Mouse (Mus musculus) midbrain, embryonic 16.5 days (tissue): ENCODE measurements around the gene Lmtk2. TPM values are rescaled to one million over a fixed set of nuclear protein-coding genes. Genes with fewer than 3 reads are reported as not detected.

Source experiments
- ATAC-seq: fragments of 200-750 bp; cut with Nextera tagmentation; 2 replicates; pipeline ENCODE4 v1.8.0; 2017; ENCODE audit warnings: moderate TSS enrichment
- H3K27ac ChIP-seq: fragments of 300-500 bp; sonication (generic); 2 replicates; pipeline ENCODE4 v1.5.1; 2014; ENCODE audit warnings: mild to moderate bottlenecking, low read length, mixed read lengths
- H3K27me3 ChIP-seq: fragments of 300-500 bp; sonication (generic); 2 replicates; pipeline ENCODE4 v1.6.1; 2014; ENCODE audit warnings: low read depth, low read length, mixed read lengths; ENCODE audit not compliant: control insufficient read depth, insufficient read depth
- H3K36me3 ChIP-seq: fragments of 300-500 bp; sonication (generic); 2 replicates; pipeline ENCODE4 v1.6.1; 2014; ENCODE audit warnings: mild to moderate bottlenecking, low read length, moderate library complexity, mixed read lengths; ENCODE audit not compliant: control insufficient read depth, insufficient read depth
- H3K4me1 ChIP-seq: fragments of 300-500 bp; sonication (generic); 2 replicates; pipeline ENCODE4 v1.6.1; 2014; ENCODE audit warnings: mild to moderate bottlenecking, low read length, mixed read lengths; ENCODE audit not compliant: control insufficient read depth, insufficient read depth
- H3K4me2 ChIP-seq: fragments of 300-500 bp; sonication (generic); 2 replicates; pipeline ENCODE4 v1.6.1; 2014; ENCODE audit warnings: mild to moderate bottlenecking, low read length, mixed read lengths
- H3K4me3 ChIP-seq: fragments of 300-500 bp; sonication (generic); 2 replicates; pipeline ENCODE4 v1.5.1; 2014; ENCODE audit warnings: low read depth, mild to moderate bottlenecking, low read length, moderate library complexity, mixed read lengths
- H3K9ac ChIP-seq: fragments of 300-500 bp; sonication (generic); 2 replicates; pipeline ENCODE4 v1.6.1; 2014; ENCODE audit warnings: low read depth, low read length, mixed read lengths
- H3K9me3 ChIP-seq: fragments of 300-500 bp; sonication (generic); replicated peaks from 2 replicates; pipeline ENCODE4 v1.6.1; 2014; ENCODE audit warnings: mild to moderate bottlenecking, low read length, mixed read lengths; ENCODE audit not compliant: control insufficient read depth, poor library complexity, severe bottlenecking
- WGBS: fragments of 180-500 bp; shearing (Covaris S2); extraction: QIAGEN DNeasy Blood & Tissue Kit; methylation state at CpG from one replicate; pipeline ENCODE4 v1.1.7; 2014; 5-methylcytosine and 5-hydroxymethylcytosine counted together
- polyA plus RNA-seq: library from polyadenylated mRNA; unstranded; fragments of >200 nt; fragmentation: Nextera tagmentation; extraction: Ambion mirVana; gene quantifications from 2 replicates; pipeline ENCODE4 v1.2.1, GENCODE M21; 2015

The Lmtk2 gene
- polyA plus RNA-seq, 1 experiment from 2014 or later = 9.0 TPM

DNA sequence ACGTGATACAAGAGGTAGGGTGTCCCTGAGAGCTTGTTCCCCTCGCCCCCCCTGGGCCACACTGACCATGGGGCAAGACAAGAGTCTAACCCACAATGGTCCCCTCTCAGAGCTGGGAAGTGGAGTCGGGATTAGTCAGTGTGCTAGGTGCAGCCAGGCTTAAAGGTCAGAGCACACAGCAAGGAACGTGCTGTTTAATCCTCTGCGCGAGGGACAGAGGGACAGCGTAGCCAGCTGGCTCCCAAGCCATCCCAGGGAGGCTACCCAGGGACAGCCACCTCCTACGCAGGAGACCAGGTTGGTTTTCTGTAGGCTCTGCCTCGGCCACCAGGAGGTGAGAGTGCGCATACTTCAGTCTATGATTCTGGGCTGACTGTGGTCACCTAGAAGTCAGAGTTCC, 104.7 kb downstream of the Lmtk2 start:
- peaks cover 4% of the 10 kb centered on the region; the same call in 1 of the 2 replicates for H3K9me3 ChIP-seq
- H3K9ac ChIP-seq = no peak overlapping the region
- no peaks in the 10 kb centered on the region for H3K4me1 ChIP-seq
- H3K36me3 ChIP-seq = peaks cover 38% of the 10 kb centered on the region
- no peak overlapping the region for H3K4me2 ChIP-seq
- H3K4me3 ChIP-seq = no peak overlapping the region
- no peaks in the 10 kb centered on the region for H3K27me3 ChIP-seq
- H3K27ac ChIP-seq = no peak overlapping the region
- no peak for ATAC-seq
- 41% methylated on average over 10 of the region's 10 CpGs for WGBS

DNA sequence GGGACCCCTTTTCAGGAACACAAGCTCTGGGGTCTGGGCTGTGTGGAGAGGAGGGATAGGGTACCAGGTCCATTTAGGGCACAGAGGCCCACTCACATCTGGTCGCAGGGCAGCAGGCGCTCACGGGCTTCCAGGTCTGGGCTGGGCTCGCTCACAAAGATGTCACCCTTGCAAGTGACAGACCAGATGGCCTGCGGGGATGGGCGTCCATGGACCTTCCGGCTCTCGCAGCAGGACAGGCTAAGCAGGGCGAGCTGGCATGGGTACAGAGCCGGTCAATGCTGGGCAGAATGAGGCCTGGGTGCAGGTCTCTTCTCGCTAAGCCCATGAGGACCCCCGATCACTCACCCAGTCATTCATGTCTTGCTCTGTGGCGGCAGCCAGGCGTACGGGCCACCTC, 105.8 kb downstream of the Lmtk2 start:
- Histone ChIP-seq H3K27ac (no peak overlapping the region), H3K36me3 (peaks cover 49% of the 10 kb centered on the region), H3K4me3 (no peak overlapping the region), H3K4me2 (no peak overlapping the region), H3K4me1 (no peaks in the 10 kb centered on the region), H3K9ac (no peak overlapping the region), H3K27me3 (no peaks in the 10 kb centered on the region), H3K9me3 (peaks cover 4% of the 10 kb centered on the region; the same call in 1 of the 2 replicates)
- ATAC-seq = no peak
- WGBS = 96% methylated on average over 15 of the region's 15 CpGs

DNA sequence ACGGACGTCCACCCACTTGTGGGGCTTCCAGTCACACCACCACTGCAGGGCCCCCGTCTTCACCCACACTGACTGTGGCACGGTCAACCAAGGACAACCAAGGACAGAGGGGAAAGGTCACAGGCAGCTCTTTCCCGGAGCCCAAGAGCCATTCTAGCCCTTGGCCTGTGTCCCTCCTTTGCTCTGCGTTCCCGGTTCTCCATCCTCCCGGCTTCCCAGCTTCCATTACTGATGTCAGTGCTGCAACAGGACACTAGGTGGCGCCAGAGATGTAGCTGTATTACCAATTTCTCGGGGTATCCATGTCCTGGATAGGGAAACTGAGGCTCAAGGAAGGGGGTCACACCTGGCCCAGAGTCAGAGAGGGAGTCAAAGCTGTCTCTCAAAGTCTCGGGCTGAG, 107.2 kb downstream of the Lmtk2 start:
- H3K9me3 ChIP-seq = peaks cover 3% of the 10 kb centered on the region; the same call in 1 of the 2 replicates
- 49% methylated on average over 11 of the region's 11 CpGs for WGBS
- ATAC-seq = no peak

DNA sequence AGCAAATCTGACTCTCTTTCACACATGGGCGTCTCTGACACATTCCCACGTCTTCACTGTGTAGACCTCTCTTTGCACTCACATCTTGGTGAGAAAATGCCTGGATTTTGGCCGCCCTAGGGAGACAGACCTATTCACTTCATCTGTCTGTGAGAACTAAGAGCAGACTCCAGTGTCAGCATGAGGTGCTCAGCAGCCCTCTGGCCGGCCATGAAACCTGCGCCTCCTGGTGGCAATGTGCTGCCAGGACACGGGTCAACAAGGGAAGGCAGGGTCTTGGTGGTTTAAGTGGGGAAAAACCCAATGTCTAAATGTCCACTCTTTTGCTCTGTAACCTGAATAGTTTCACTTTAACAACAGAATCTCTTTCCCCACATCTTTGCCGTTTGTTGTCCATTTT, 114.2 kb downstream of the Lmtk2 start:
- no peaks in the 10 kb centered on the region for H3K9me3 ChIP-seq
- H3K36me3 ChIP-seq = peaks cover 29% of the 10 kb centered on the region
- no peak overlapping the region for H3K9ac ChIP-seq
- H3K4me2 ChIP-seq = no peak overlapping the region
- no peak overlapping the region for H3K4me3 ChIP-seq
- no peaks in the 10 kb centered on the region for H3K27me3 ChIP-seq
- no peaks in the 10 kb centered on the region for H3K4me1 ChIP-seq
- ATAC-seq = no peak
- no peak overlapping the region for H3K27ac ChIP-seq
- WGBS = 31% methylated on average over 7 of the region's 7 CpGs

More for the DNA sequence above, 107.2 kb downstream of the Lmtk2 start:
- H3K4me1 ChIP-seq = no peaks in the 10 kb centered on the region
- H3K27me3 ChIP-seq = no peaks in the 10 kb centered on the region
- H3K36me3 ChIP-seq = peaks cover 53% of the 10 kb centered on the region
- no peak overlapping the region for H3K4me2 ChIP-seq
- no peak overlapping the region for H3K9ac ChIP-seq
- H3K27ac ChIP-seq = no peak overlapping the region
- no peak overlapping the region for H3K4me3 ChIP-seq

DNA sequence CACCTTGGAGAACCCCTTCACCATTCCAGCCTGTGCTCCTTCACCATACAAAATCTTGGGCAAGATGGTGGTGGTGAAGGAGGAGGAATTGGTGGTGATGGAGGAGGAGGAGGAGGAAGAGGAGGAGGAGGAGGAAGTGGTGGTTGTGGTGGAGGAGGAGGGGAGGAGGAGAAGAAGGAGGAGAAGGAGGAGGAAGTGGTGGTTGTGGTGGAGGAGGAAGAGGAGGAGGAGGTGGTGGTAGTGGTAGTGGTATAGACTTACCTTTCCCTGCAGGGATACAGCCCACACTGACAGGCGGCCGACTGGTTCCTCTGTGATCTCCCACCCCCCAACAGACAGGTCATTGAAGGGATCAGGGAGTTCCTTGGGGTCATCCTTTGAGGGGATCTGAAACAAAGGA, 115.8 kb downstream of the Lmtk2 start:
- 77% methylated on average over 2 of the region's 2 CpGs for WGBS
- H3K36me3 ChIP-seq = peaks cover 16% of the 10 kb centered on the region

DNA sequence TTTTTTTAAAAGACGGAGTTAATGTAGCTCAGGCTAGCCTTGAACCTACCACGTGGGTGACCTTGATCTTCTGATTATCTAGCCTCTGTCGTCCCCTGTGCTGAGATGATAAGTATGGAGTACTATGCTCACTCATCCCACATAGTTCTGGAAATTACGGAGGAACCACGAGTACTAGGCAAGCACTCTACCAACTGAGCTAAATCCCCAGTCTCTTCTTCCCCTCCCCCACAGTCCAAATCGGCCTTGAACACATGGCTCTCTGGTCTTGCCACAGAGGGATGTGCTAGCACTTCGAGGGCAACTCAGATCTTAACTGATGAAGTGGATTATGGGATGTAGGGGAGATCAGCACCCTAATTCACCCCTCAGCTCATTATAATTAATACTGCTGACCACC, 117.8 kb downstream of the Lmtk2 start:
- H3K36me3 ChIP-seq = peaks cover 7% of the 10 kb centered on the region
- H3K4me3 ChIP-seq = no peak overlapping the region
- H3K4me1 ChIP-seq = peaks cover 11% of the 10 kb centered on the region
- no peak overlapping the region for H3K9ac ChIP-seq
- no peak overlapping the region for H3K4me2 ChIP-seq
- WGBS = 89% methylated on average over 7 of the region's 7 CpGs
- no peak overlapping the region for H3K27ac ChIP-seq
- ATAC-seq = no peak
- no peaks in the 10 kb centered on the region for H3K9me3 ChIP-seq
- H3K27me3 ChIP-seq = no peaks in the 10 kb centered on the region

More for the DNA sequence above, 115.8 kb downstream of the Lmtk2 start:
- Histone ChIP-seq H3K4me2 (no peak overlapping the region), H3K4me3 (no peak overlapping the region), H3K27ac (no peak overlapping the region), H3K9me3 (no peaks in the 10 kb centered on the region), H3K4me1 (no peaks in the 10 kb centered on the region), H3K27me3 (no peaks in the 10 kb centered on the region), H3K9ac (no peak overlapping the region)
- no peak for ATAC-seq

DNA sequence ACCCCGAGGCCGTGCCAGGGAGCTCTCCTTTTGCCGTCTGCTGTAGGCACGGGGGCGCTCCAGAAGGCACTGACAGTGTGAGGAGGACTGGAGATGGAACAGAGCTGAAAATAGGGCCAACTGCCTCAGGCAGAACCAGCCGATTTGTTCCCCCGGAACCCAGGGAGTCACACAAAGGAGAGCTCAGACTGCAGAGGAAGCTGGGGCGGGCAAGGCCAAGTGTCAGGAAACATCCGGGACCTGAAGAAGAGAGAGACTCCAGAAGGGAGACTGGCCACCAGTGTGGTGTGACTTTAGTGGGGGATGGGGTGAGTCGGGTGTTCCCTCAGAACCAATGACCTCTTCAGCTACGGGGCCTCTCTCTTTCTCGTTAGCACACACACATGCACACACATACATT, 119.1 kb downstream of the Lmtk2 start:
- H3K27me3 ChIP-seq = no peaks in the 10 kb centered on the region
- H3K4me1 ChIP-seq = peaks cover 14% of the 10 kb centered on the region
- H3K9me3 ChIP-seq = no peaks in the 10 kb centered on the region
- no peak overlapping the region for H3K9ac ChIP-seq
- no peak overlapping the region for H3K4me3 ChIP-seq
- peaks cover 2% of the 10 kb centered on the region for H3K36me3 ChIP-seq
- 77% methylated on average over 12 of the region's 12 CpGs for WGBS
- no peak overlapping the region for H3K27ac ChIP-seq
- ATAC-seq = no peak
- H3K4me2 ChIP-seq = no peak overlapping the region

DNA sequence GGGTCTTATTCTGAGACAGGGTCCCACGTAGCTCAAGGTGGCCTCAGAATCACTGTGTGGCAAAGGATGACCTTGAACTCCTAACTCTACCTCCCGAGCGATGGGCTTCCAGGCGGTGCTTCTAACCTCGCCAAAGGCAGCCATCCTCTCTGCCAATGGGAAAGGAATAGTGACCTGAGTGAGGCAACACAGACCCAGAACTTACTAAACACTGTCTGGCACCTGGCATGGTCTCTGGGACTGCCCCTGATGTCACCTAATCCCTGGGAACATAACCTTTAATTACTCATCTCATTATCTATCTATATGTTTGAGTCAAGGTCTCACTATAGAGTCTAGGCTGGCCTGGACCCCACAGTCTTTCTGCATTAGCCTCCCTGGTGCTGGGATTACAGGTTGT, 119.7 kb downstream of the Lmtk2 start:
- no peak overlapping the region for H3K4me3 ChIP-seq

DNA sequence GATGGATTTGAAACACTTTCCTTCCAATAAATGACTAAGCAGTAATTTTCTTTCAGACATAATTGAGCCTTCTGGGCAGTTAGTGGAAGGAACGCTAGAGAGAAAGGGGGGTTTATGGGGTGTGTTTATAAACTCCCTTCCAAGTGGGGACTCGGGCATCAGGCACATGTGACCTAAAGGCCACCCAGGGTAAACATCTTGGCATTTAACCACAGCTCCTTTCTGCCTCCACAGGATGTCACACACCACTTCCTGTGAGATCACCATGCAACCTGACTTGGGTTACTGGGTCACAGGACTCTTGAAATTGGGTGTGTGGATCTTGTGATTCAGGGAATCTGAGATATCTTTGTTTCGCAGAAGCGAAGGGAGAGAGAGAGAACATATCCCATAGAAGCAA, 121.1 kb downstream of the Lmtk2 start:
- ATAC-seq = no peak
- WGBS = 77% methylated on average over 4 of the region's 4 CpGs
- Histone ChIP-seq H3K4me1 (peaks cover 18% of the 10 kb centered on the region), H3K9ac (no peak overlapping the region), H3K4me3 (no peak overlapping the region), H3K9me3 (no peaks in the 10 kb centered on the region), H3K36me3 (no peaks in the 10 kb centered on the region; the same call in 1 of the 2 replicates), H3K27me3 (no peaks in the 10 kb centered on the region), H3K4me2 (no peak overlapping the region), H3K27ac (no peak overlapping the region)

More for the DNA sequence above, 119.7 kb downstream of the Lmtk2 start:
- no peak for ATAC-seq
- no peak overlapping the region for H3K27ac ChIP-seq
- peaks cover 2% of the 10 kb centered on the region; the same call in 1 of the 2 replicates for H3K36me3 ChIP-seq
- peaks cover 18% of the 10 kb centered on the region for H3K4me1 ChIP-seq
- H3K27me3 ChIP-seq = no peaks in the 10 kb centered on the region
- H3K4me2 ChIP-seq = no peak overlapping the region
- 79% methylated on average over 5 of the region's 5 CpGs for WGBS
- no peak overlapping the region for H3K9ac ChIP-seq
- H3K9me3 ChIP-seq = no peaks in the 10 kb centered on the region
